Mouse (Mus musculus) brain, embryonic 14.5 days (tissue): ENCODE measurements around the gene Cblc. TPM values are rescaled to one million over a fixed set of nuclear protein-coding genes. Genes with fewer than 3 reads are reported as not detected.

Experiments used
- DNase-seq: peaks from one replicate; pipeline ENCODE4 v3.0.0-alpha.2; 2011; ENCODE audit warnings: low read depth
- CTCF ChIP-seq: fragments of 200-500 bp; IDR thresholded peaks from 2 replicates; pipeline ENCODE4 v1.5.1; 2012; ENCODE audit warnings: inconsistent platforms, mild to moderate bottlenecking, moderate library complexity, borderline replicate concordance; ENCODE audit not compliant: insufficient read depth, insufficient read length; ENCODE audit errors: extremely low read depth
- POLR2A ChIP-seq: fragments of 200-500 bp; IDR thresholded peaks from 2 replicates; pipeline ENCODE4 v1.6.1; 2012; ENCODE audit warnings: mild to moderate bottlenecking, inconsistent platforms, borderline replicate concordance; ENCODE audit not compliant: poor library complexity, insufficient read depth, insufficient read length, severe bottlenecking; ENCODE audit errors: extremely low read depth
- polyA plus RNA-seq: library from polyadenylated mRNA; depleted of rRNA; stranded (reverse); fragments of >200 nt; gene quantifications from 2 replicates; pipeline ENCODE4 v1.2.3, GENCODE M21; 2012; rRNA removed

The Cblc gene
- polyA plus RNA-seq: 0.33 and 0.58 TPM in 2 replicates

GRCm38 (mm10) chr7:19796697-19797588 lies at the start of gene Cblc:
TSS of gene Cblc (minus strand) at chr7:19796809.
- TF ChIP-seq CTCF: peak; percentile 75
- no peak for TF ChIP-seq POLR2A

GRCm38 (mm10) chr7:19844521-19845171 lies 48.0 kb upstream of the Cblc start:
- no peak for TF ChIP-seq POLR2A
- no peak for TF ChIP-seq CTCF
- DNase-seq: no peak

More at GRCm38 (mm10) chr7:19796697-19797588, at the start of gene Cblc:
- peak; percentile 31 for DNase-seq

GRCm38 (mm10) chr7:19843561-19843960 lies 47.0 kb upstream of the Cblc start:
- DNase-seq: peak; percentile 51
- TF ChIP-seq POLR2A: no peak
- TF ChIP-seq CTCF: peak; percentile 82

- TF ChIP-seq CTCF (no peak), POLR2A (no peak)
- no peak for DNase-seq
These were observed 46.4 kb upstream of the Cblc start for GRCm38 (mm10) chr7:19842885-19843504.

GRCm38 (mm10) chr7:19841686-19842413 lies 45.2 kb upstream of the Cblc start:
- DNase-seq: no peak
- TF ChIP-seq CTCF (no peak), POLR2A (no peak)

- no peak for DNase-seq
- TF ChIP-seq CTCF (no peak), POLR2A (no peak)
These were observed 44.3 kb upstream of the Cblc start for GRCm38 (mm10) chr7:19840936-19841335.

GRCm38 (mm10) chr7:19840371-19840770 lies 43.8 kb upstream of the Cblc start:
- no peak for DNase-seq
- no peak for TF ChIP-seq CTCF
- TF ChIP-seq POLR2A: no peak

- DNase-seq: no peak
- TF ChIP-seq CTCF (no peak), POLR2A (no peak)
These were observed 40.2 kb upstream of the Cblc start for GRCm38 (mm10) chr7:19836843-19837242.

GRCm38 (mm10) chr7:19834055-19834454 lies 37.4 kb upstream of the Cblc start:
- TF ChIP-seq CTCF (no peak), POLR2A (no peak)
- no peak for DNase-seq

GRCm38 (mm10) chr7:19831837-19832236 lies 35.2 kb upstream of the Cblc start:
- TF ChIP-seq POLR2A: no peak
- no peak for TF ChIP-seq CTCF

GRCm38 (mm10) chr7:19830682-19831156 lies 34.1 kb upstream of the Cblc start:
- DNase-seq: no peak
- TF ChIP-seq POLR2A: no peak
- TF ChIP-seq CTCF: no peak

More at GRCm38 (mm10) chr7:19831837-19832236, 35.2 kb upstream of the Cblc start:
- no peak for DNase-seq

- DNase-seq: no peak
- no peak for TF ChIP-seq POLR2A
These were observed 33.1 kb upstream of the Cblc start for GRCm38 (mm10) chr7:19829694-19830093.
